Mouse (Mus musculus) heart, embryonic 15.5 days (tissue): ENCODE measurements at regions not wholly inside any gene's neighbourhood (a gene's known extent, or its start where the extent isn't known, plus 50 kb on each side); places are given as distances from the start of the nearest gene placed in this dataset.

ENCODE experiments used
- ATAC-seq: fragments of 200-750 bp; cut with Nextera tagmentation; replicated peaks from 2 replicates; pipeline ENCODE4 v1.8.0; 2017; ENCODE audit warnings: low read depth, moderate TSS enrichment; ENCODE audit not compliant: insufficient number of reproducible peaks, insufficient read depth, low FRiP score
- H3K27ac ChIP-seq: fragments of 300-500 bp; sonication (generic); 2 replicates; pipeline ENCODE4 v1.5.1; 2015; ENCODE audit warnings: mild to moderate bottlenecking, inconsistent platforms
- H3K27me3 ChIP-seq: fragments of 300-500 bp; sonication (generic); 2 replicates; pipeline ENCODE4 v1.6.1; 2015; ENCODE audit warnings: inconsistent platforms
- H3K36me3 ChIP-seq: fragments of 300-500 bp; sonication (generic); 2 replicates; pipeline ENCODE4 v1.6.1; 2015; ENCODE audit warnings: mild to moderate bottlenecking, inconsistent platforms
- H3K4me1 ChIP-seq: fragments of 300-500 bp; sonication (generic); replicated peaks from 2 replicates; pipeline ENCODE4 v1.6.1; 2015; ENCODE audit warnings: inconsistent platforms
- H3K4me2 ChIP-seq: fragments of 300-500 bp; sonication (generic); 2 replicates; pipeline ENCODE4 v1.6.1; 2015; ENCODE audit warnings: inconsistent platforms, mild to moderate bottlenecking, moderate library complexity
- H3K4me3 ChIP-seq: fragments of 300-500 bp; sonication (generic); 2 replicates; pipeline ENCODE4 v1.5.1; 2015; ENCODE audit warnings: mild to moderate bottlenecking, inconsistent platforms
- H3K9ac ChIP-seq: fragments of 300-500 bp; sonication (generic); 2 replicates; pipeline ENCODE4 v1.6.1; 2015; ENCODE audit warnings: mild to moderate bottlenecking, inconsistent platforms
- H3K9me3 ChIP-seq: fragments of 300-500 bp; sonication (generic); replicated peaks from 2 replicates; pipeline ENCODE4 v1.6.1; 2016; ENCODE audit warnings: inconsistent platforms
- WGBS: fragments of 180-500 bp; shearing (Covaris S2); methylation state at CpG from one replicate; pipeline ENCODE4 v1.1.7; 2015; ENCODE audit warnings: mixed read lengths; 5-methylcytosine and 5-hydroxymethylcytosine counted together

DNA sequence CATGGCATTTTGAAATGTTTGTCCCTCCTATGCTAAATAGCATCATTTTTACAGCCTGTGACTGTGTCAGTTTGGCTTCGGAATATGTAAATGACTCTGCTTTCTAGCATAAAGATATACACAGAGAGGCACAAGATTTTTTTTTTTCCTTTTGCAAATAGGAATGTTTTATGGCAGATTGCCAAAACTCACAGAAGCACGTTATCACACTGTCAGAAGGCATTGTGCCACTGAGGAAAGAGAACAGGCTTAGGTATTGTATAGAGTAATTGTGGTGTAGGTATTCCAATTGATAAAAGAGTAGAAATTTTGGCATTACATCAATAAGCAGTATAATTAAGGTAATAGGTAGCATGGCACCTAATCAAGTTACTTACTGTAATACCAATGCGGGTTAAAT is 988.5 kb upstream of the Tenm2 start:
- Histone ChIP-seq H3K9me3 (no peaks in the 10 kb centered on the region), H3K27ac (no peak overlapping the region), H3K36me3 (no peaks in the 10 kb centered on the region), H3K27me3 (no peaks in the 10 kb centered on the region), H3K4me3 (no peak overlapping the region), H3K4me1 (0 out of 2 replicates have a peak, but pooled peaks cover 3% of the 10 kb centered on the region), H3K4me2 (no peak overlapping the region), H3K9ac (no peak overlapping the region)
- no peak for ATAC-seq
- 48% methylated on average over 3 of the region's 3 CpGs for WGBS

DNA sequence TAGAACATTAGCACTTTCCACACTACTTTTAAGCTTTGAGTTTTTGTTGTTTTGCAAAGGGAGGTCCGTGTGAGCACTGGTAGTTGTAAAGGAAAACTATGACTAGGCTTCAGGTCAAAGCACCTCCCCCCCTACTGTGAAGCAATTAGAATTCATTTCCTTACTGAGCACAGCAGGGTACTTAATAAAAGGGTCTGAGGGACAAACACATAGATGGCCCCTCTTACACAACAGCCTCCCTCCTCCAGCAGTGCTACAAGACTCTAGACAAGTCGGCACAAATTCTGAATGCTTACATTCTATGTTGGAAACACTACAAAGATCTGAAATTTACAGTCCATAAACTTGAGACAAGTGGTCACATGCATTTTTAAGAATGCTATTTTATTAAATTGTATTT is 967.6 kb upstream of the Tenm2 start:
- H3K9me3 ChIP-seq: no peaks in the 10 kb centered on the region
- WGBS: 43% methylated on average over 2 of the region's 2 CpGs
- no peaks in the 10 kb centered on the region for H3K36me3 ChIP-seq
- no peak overlapping the region for H3K4me3 ChIP-seq
- H3K4me2 ChIP-seq: no peak overlapping the region
- H3K27me3 ChIP-seq: no peaks in the 10 kb centered on the region
- no peak overlapping the region for H3K27ac ChIP-seq
- no peak for ATAC-seq
- no peaks in the 10 kb centered on the region for H3K4me1 ChIP-seq
- no peak overlapping the region for H3K9ac ChIP-seq

DNA sequence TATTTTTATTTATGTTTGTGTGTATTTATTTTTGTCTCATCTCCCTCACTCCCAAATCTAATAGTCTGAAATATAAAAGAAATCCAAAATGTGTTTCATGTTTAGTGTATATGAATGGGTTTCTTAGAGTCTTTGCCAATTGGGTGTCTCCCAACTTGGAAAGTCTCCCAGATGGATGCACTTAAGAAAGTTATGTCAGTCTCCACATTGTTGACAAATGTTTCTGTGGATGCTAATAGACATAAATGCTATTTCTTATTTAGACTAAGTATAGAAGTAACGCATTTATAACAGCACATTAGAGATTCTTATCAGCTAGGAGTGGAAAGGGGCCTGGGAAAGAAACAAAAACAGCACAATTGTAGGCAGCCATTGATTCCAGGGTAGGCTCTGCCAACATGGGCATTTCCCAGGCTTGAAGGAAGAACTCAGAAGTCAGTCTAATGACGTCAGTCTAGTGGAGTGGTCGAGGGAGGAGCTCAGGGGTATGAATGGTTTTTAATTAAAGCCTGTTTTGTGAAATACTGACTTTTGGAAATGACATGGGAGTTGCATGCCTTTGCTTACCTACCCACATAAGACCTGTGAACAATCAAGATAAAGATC is 965.5 kb upstream of the Tenm2 start:
- no peak overlapping the region for H3K4me2 ChIP-seq
- H3K36me3 ChIP-seq: no peaks in the 10 kb centered on the region
- no peak overlapping the region for H3K27ac ChIP-seq
- H3K9me3 ChIP-seq: no peaks in the 10 kb centered on the region
- no peak overlapping the region for H3K9ac ChIP-seq
- WGBS: 53% methylated on average over 3 of the region's 3 CpGs
- H3K4me1 ChIP-seq: no peaks in the 10 kb centered on the region
- H3K27me3 ChIP-seq: no peaks in the 10 kb centered on the region
- H3K4me3 ChIP-seq: no peak overlapping the region
- ATAC-seq: no peak

DNA sequence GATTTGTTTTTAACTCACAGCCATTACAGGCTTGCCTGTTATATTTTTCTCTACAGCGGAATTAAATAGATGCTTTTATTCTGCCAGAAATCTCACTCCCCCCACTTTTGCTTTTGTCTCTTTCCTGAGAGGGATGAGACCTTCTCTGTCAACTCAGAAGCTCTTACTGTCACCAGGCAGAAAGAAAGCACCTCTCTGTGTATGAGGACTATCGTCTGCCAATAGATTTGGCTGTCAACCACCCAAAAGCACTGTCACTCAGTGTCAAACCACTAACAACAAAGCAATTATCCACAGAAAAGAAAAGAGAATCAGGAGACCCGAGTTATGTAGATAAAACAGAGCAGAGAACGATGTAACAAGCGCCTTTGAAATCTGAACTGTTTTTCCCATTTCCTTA is 958.0 kb upstream of the Tenm2 start:
- no peaks in the 10 kb centered on the region for H3K4me1 ChIP-seq
- H3K4me3 ChIP-seq: no peak overlapping the region
- H3K9ac ChIP-seq: no peak overlapping the region
- H3K4me2 ChIP-seq: no peak overlapping the region
- H3K27me3 ChIP-seq: no peaks in the 10 kb centered on the region
- H3K27ac ChIP-seq: no peak overlapping the region
- 62% methylated on average over 5 of the region's 5 CpGs for WGBS
- no peaks in the 10 kb centered on the region for H3K9me3 ChIP-seq
- ATAC-seq: no peak
- H3K36me3 ChIP-seq: no peaks in the 10 kb centered on the region

DNA sequence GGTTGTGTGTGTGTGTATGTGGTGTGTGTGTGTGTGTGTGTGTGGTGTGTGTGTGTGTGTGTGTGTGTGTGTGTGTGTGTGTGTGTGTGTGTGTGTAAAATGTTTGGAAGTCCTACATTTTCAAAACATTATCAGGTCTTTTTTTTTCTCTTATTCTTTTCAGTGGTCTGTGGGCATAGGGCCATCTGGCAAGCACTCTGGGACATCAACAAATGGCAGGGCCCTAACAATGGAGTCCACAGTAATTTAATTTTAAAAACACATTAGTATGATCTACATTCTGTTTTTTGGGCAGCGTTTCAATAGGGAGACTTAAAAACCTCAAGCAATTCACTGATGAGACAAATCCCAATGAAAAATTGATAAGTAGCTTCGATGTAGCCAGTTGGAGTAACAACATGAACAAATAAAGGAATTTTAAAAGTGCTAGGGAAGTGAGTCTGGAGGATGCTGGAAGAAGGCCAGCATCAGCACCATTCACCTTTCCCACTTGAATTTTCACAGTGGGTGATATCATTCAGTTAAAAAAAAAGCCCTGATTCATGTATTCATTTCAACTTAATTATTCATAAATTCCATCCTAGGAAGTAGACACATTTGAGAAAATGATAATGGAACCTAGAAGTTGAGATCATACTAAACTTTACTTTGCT is 956.3 kb upstream of the Tenm2 start:
- H3K4me3 ChIP-seq: no peak overlapping the region
- no peak overlapping the region for H3K4me2 ChIP-seq
- ATAC-seq: no peak
- 61% methylated on average over 2 of the region's 2 CpGs for WGBS
- no peaks in the 10 kb centered on the region for H3K36me3 ChIP-seq
- no peaks in the 10 kb centered on the region for H3K4me1 ChIP-seq
- H3K27ac ChIP-seq: no peak overlapping the region
- H3K27me3 ChIP-seq: no peaks in the 10 kb centered on the region
- no peaks in the 10 kb centered on the region for H3K9me3 ChIP-seq
- no peak overlapping the region for H3K9ac ChIP-seq

DNA sequence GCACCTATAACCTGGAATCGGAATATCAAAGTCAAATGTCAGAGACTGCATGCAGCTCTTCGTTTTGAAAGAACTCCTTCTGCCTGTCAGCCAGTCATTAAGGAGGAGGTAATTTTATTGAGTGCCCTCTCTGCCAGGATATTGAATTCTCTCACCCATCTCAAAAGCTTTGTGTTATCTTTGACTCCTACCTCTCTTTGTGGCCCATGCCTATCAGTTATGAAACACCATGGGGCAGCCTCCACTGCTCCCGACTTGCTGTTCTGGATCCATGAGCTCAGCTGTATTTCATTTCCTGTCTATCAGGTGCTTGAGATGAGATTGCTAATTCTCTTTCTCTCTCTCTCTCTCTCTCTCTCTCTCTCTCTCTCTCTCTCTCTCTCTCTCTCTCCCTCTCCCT is 955.7 kb upstream of the Tenm2 start:
- ATAC-seq: no peak
- no peaks in the 10 kb centered on the region for H3K4me1 ChIP-seq
- WGBS: 46% methylated on average over 3 of the region's 3 CpGs
- H3K4me3 ChIP-seq: no peak overlapping the region
- H3K9ac ChIP-seq: no peak overlapping the region
- H3K4me2 ChIP-seq: no peak overlapping the region
- H3K9me3 ChIP-seq: no peaks in the 10 kb centered on the region
- H3K27ac ChIP-seq: no peak overlapping the region
- no peaks in the 10 kb centered on the region for H3K27me3 ChIP-seq
- no peaks in the 10 kb centered on the region for H3K36me3 ChIP-seq

DNA sequence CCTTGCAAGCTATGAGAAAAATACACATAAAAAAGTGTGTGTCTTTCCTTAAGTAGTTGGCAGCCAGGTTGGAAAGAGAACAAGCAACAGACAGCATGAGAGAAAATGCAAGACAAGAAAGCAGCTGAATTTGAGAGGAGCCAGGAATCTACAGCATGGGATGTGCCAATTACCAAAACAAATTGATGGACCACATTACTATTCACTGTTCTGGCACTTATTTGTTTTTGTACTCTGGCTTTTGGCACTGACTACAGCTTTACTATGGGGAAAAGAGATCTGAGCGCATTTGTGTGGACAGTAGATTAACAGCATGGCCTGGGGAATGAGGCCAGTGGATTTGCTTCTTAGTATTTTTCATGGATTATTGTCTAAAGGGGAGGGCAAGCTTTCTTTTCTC is 935.0 kb upstream of the Tenm2 start:
- Histone ChIP-seq H3K4me3 (no peak overlapping the region), H3K9me3 (no peaks in the 10 kb centered on the region), H3K27ac (no peak overlapping the region), H3K4me2 (no peak overlapping the region), H3K27me3 (no peaks in the 10 kb centered on the region), H3K4me1 (no peaks in the 10 kb centered on the region), H3K36me3 (no peaks in the 10 kb centered on the region), H3K9ac (no peak overlapping the region)
- 59% methylated on average over 1 of the region's 1 CpGs for WGBS
- ATAC-seq: no peak

DNA sequence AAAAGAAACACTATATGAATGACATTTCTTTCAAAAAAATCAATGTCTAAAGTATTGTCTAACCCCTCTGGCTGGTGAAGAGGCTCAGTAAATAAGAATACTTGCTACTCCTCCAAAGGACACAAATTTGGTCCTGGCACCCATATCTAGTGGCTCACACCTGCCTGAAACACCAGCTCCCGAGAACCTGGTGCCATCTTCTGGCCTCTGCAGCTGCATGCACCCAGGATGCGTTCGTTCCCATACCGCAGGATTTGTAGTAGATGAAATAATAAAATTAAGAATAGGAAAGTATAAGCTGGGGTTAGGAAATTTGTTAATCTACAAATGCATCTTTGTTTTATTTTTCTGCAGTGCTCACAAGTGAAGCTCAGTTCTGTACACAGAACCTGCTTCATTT is 922.5 kb upstream of the Tenm2 start:
- no peak overlapping the region for H3K4me2 ChIP-seq
- no peak overlapping the region for H3K27ac ChIP-seq
- no peaks in the 10 kb centered on the region for H3K27me3 ChIP-seq
- no peak for ATAC-seq
- no peak overlapping the region for H3K4me3 ChIP-seq
- peaks cover 5% of the 10 kb centered on the region for H3K4me1 ChIP-seq
- H3K9ac ChIP-seq: no peak overlapping the region
- WGBS: 92% methylated on average over 4 of the region's 4 CpGs
- no peaks in the 10 kb centered on the region for H3K9me3 ChIP-seq
- no peaks in the 10 kb centered on the region for H3K36me3 ChIP-seq

DNA sequence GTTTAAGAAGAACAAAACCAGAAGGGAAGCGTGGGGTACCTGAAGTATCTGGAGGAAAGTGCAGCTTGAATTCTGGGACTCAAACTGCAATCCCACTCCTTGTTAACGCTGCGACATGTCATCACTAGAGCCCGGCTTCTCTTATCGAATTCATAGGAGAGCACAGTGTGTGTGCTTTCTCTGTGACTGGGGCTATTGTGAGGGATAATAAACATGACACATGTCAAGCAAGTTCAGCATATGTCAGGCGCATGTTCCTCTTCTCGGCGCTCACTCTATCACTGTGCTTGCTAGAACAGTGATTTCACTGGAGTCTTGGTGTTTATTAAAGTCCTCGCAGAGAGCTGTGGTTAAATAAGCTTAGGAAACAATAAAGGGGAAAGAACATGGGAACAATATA is 921.2 kb upstream of the Tenm2 start:
- 32% methylated on average over 9 of the region's 9 CpGs for WGBS
- ATAC-seq: peak; percentile 66; the same call in 1 of the 2 replicates
- peak overlapping the region; percentile 26 for H3K27ac ChIP-seq

DNA sequence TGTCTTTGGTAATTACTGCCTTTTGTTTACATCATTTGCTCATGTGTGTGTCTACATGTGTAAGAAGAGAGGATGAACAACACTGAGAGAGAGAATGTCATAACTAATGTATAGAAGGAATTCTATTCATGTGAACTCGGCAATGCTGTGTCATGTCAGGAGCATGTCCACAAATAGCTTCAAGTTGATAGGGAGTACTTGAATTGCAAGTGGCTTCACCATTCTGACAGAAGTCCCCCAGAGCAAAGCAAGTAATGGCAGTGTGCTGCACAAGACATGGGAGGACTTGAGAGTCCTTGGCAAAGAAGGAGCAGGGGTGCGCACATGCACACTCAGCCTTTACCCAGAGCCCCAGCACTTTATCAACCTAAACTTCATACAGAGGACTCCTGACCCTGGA is 919.9 kb upstream of the Tenm2 start:
- Histone ChIP-seq H3K27ac (peak overlapping the region; percentile 29; the same call in 1 of the 2 replicates), H3K4me2 (no peak overlapping the region), H3K9ac (no peak overlapping the region), H3K9me3 (no peaks in the 10 kb centered on the region), H3K27me3 (no peaks in the 10 kb centered on the region), H3K4me1 (peaks cover 5% of the 10 kb centered on the region), H3K36me3 (no peaks in the 10 kb centered on the region), H3K4me3 (no peak overlapping the region)
- no peak for ATAC-seq
- 42% methylated on average over 2 of the region's 2 CpGs for WGBS

More for the DNA sequence above, 921.2 kb upstream of the Tenm2 start:
- Histone ChIP-seq H3K27me3 (no peaks in the 10 kb centered on the region), H3K9me3 (no peaks in the 10 kb centered on the region), H3K4me1 (peaks cover 5% of the 10 kb centered on the region), H3K36me3 (no peaks in the 10 kb centered on the region), H3K4me2 (0 out of 2 replicates have a peak overlapping the region, but pooled peaks have one; percentile 3), H3K4me3 (no peak overlapping the region), H3K9ac (no peak overlapping the region)

DNA sequence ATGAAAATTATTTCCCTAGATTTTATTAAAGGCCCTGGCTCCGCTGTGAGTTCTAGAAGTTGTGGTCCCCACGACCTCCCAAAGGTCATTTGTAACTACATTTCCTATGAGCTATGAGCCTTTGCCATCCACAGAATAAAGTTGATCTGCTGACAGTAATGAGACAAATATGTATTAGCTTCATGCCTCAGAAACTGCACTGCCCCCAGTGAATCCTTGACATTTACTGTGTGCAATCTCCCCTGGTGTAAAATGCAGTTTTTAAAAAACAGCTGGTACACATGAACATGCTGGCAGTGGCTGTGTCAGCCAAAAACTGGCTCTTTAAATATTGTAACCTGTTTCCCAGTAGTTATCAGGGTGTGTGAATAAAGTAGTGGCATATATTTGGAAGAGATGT is 907.7 kb upstream of the Tenm2 start:
- WGBS: 74% methylated on average over 2 of the region's 2 CpGs
- no peak overlapping the region for H3K27ac ChIP-seq
- no peak for ATAC-seq

DNA sequence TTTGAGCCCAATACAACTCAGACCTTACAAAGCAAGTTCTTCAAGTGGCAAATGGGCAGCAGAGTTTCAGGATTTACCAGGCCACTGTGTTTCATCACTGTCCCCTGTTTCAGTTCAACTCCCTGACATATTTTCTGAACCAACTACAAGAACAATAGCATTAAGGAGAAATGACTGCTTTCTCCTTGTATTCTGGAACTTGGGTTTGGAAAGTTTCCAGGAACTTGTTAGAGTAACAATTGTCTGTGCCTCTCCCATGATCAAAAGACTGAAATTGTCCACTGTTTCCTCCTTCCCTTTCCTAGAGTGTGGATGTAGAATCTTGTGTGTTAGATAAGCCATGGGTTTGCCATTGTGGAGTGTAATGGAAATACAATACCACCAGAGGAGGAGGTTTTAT is 893.1 kb upstream of the Tenm2 start:
- H3K4me2 ChIP-seq: no peak overlapping the region
- no peaks in the 10 kb centered on the region for H3K9me3 ChIP-seq
- H3K4me1 ChIP-seq: no peaks in the 10 kb centered on the region
- H3K36me3 ChIP-seq: no peaks in the 10 kb centered on the region
- no peaks in the 10 kb centered on the region for H3K27me3 ChIP-seq
- no peak overlapping the region for H3K4me3 ChIP-seq
- no peak overlapping the region for H3K9ac ChIP-seq
- no peak overlapping the region for H3K27ac ChIP-seq
- no peak for ATAC-seq

More for the DNA sequence above, 907.7 kb upstream of the Tenm2 start:
- no peak overlapping the region for H3K4me3 ChIP-seq
- no peaks in the 10 kb centered on the region for H3K4me1 ChIP-seq
- no peak overlapping the region for H3K9ac ChIP-seq
- H3K4me2 ChIP-seq: no peak overlapping the region
- no peaks in the 10 kb centered on the region for H3K36me3 ChIP-seq
- no peaks in the 10 kb centered on the region for H3K9me3 ChIP-seq
- no peaks in the 10 kb centered on the region for H3K27me3 ChIP-seq
